Mouse (Mus musculus) embryonic facial prominence, embryonic 14.5 days (tissue): ENCODE measurements at regions not wholly inside any gene's neighbourhood (a gene's known extent, or its start where the extent isn't known, plus 50 kb on each side); places are given as distances from the start of the nearest gene placed in this dataset. TPM values are rescaled to one million over a fixed set of nuclear protein-coding genes. Genes with fewer than 3 reads are reported as not detected.

Experiments used
- ATAC-seq: fragments of 200-750 bp; cut with Nextera tagmentation; 2 replicates; pipeline ENCODE4 v1.8.0; 2017; ENCODE audit warnings: low read depth, moderate number of reproducible peaks, moderate TSS enrichment
- DNase-seq: peaks from one replicate; pipeline ENCODE4 v3.0.0-alpha.2; 2015; ENCODE audit warnings: low spot score
- H3K27ac ChIP-seq: fragments of 300-500 bp; sonication (generic); replicated peaks from 2 replicates; pipeline ENCODE4 v1.5.1; 2014; ENCODE audit warnings: low read depth, mild to moderate bottlenecking, low read length, moderate library complexity
- H3K27me3 ChIP-seq: fragments of 300-500 bp; sonication (generic); replicated peaks from 2 replicates; pipeline ENCODE4 v1.6.1; 2014; ENCODE audit warnings: low read length; ENCODE audit not compliant: control insufficient read depth, insufficient read depth
- H3K36me3 ChIP-seq: fragments of 300-500 bp; sonication (generic); 2 replicates; pipeline ENCODE4 v1.6.1; 2014; ENCODE audit warnings: low read length, mixed read lengths; ENCODE audit not compliant: control insufficient read depth, insufficient read depth
- H3K4me1 ChIP-seq: fragments of 300-500 bp; sonication (generic); 2 replicates; pipeline ENCODE4 v1.6.1; 2014; ENCODE audit warnings: antibody characterized with exemption, low read length; ENCODE audit not compliant: control insufficient read depth, insufficient read depth
- H3K4me2 ChIP-seq: fragments of 300-500 bp; sonication (generic); 2 replicates; pipeline ENCODE4 v1.6.1; 2014; ENCODE audit warnings: low read depth, mild to moderate bottlenecking, low read length, moderate library complexity, mixed read lengths
- H3K4me3 ChIP-seq: fragments of 300-500 bp; sonication (generic); 2 replicates; pipeline ENCODE4 v1.5.1; 2014; ENCODE audit warnings: low read depth, mild to moderate bottlenecking, low read length
- H3K9ac ChIP-seq: fragments of 300-500 bp; sonication (generic); 2 replicates; pipeline ENCODE4 v1.6.1; 2014; ENCODE audit warnings: low read depth, mild to moderate bottlenecking, low read length, moderate library complexity, mixed read lengths
- H3K9me3 ChIP-seq: fragments of 300-500 bp; sonication (generic); 2 replicates; pipeline ENCODE4 v1.6.1; 2016; ENCODE audit warnings: low read length; ENCODE audit not compliant: control insufficient read depth
- WGBS: fragments of 180-500 bp; shearing (Covaris S2); extraction: QIAGEN DNeasy Blood & Tissue Kit; methylation state at CpG from one replicate; pipeline ENCODE4 v1.1.7; 2014; 5-methylcytosine and 5-hydroxymethylcytosine counted together
- microRNA-seq: library from miRNA; unstranded; fragments of <30 nt; microRNA quantifications from one replicate; pipeline ENCODE4, GENCODE M21; 2016; ENCODE audit warnings: borderline number of aligned reads

DNA sequence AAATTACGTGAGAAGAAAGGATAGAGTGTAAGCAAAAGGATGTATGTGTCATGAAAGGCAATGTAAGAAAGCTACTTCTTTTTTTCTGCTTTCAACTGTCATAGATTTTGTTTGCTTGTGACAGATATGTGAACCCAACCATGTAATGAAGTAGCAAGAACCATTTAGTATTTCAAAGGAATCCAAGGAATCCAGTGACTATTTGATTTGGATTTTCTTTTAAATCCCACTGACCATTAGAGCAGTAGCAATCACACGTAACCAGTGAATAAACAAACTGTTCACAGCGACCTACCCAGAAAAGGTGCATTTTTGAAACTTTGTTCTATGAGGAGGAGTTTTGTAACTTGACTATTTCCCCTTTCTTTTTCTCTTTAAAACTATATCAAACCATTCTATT is 981.2 kb upstream of the Luzp2 start:
- no peak overlapping the region for H3K27ac ChIP-seq
- 59% methylated on average over 3 of the region's 3 CpGs for WGBS
- H3K27me3 ChIP-seq = no peaks in the 10 kb centered on the region
- ATAC-seq = no peak
- H3K4me3 ChIP-seq = no peak overlapping the region
- no peak overlapping the region for H3K9ac ChIP-seq
- no peaks in the 10 kb centered on the region for H3K36me3 ChIP-seq
- no peak for DNase-seq
- H3K4me1 ChIP-seq = no peaks in the 10 kb centered on the region
- no peak overlapping the region for H3K4me2 ChIP-seq
- H3K9me3 ChIP-seq = no peaks in the 10 kb centered on the region

GRCm38 (mm10) chr7:53872480-53873200 is 962.7 kb upstream of the Luzp2 start:
- no peak for ATAC-seq
- Histone ChIP-seq H3K4me1 (no peaks in the 10 kb centered on the region), H3K4me3 (no peak overlapping the region), H3K4me2 (no peak overlapping the region), H3K27me3 (no peaks in the 10 kb centered on the region), H3K9ac (no peak overlapping the region), H3K36me3 (no peaks in the 10 kb centered on the region), H3K9me3 (no peaks in the 10 kb centered on the region), H3K27ac (no peak overlapping the region)
- 71% methylated on average over 2 of the region's 2 CpGs for WGBS
- DNase-seq = no peak

DNA sequence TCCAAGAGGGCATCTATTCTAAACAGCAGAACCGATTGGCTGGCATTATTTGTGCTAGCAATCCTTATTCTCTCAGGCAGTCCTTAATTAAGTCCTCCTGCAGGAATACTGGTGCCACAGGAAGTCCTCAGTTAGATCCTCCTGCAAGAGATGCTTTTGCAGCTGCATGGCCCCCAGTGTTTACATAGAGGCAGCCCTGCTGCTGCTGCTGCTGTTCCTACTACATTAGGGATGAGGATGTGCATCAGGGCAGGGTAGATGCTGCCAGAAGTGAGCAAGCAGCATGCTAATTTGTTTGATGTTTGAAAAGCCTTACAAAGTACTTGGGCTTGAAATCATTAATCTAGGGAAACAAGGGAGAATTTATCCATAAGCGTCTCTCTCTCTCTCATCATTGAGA is 922.3 kb upstream of the Luzp2 start:
- H3K4me3 ChIP-seq = no peak overlapping the region
- H3K9ac ChIP-seq = no peak overlapping the region
- no peak overlapping the region for H3K27ac ChIP-seq
- no peaks in the 10 kb centered on the region for H3K27me3 ChIP-seq
- ATAC-seq (peak; percentile 57; the same call in 1 of the 2 replicates), DNase-seq (no peak)
- H3K9me3 ChIP-seq = no peaks in the 10 kb centered on the region
- H3K4me2 ChIP-seq = no peak overlapping the region
- no peaks in the 10 kb centered on the region for H3K36me3 ChIP-seq
- H3K4me1 ChIP-seq = no peaks in the 10 kb centered on the region
- 28% methylated on average over 2 of the region's 2 CpGs for WGBS

GRCm38 (mm10) chr7:53955654-53956053 is 879.6 kb upstream of the Luzp2 start:
- WGBS = 75% methylated on average over 1 of the region's 1 CpGs
- no peak overlapping the region for H3K4me2 ChIP-seq
- no peaks in the 10 kb centered on the region for H3K9me3 ChIP-seq
- ATAC-seq (no peak), DNase-seq (no peak)
- no peak overlapping the region for H3K4me3 ChIP-seq
- H3K4me1 ChIP-seq = no peaks in the 10 kb centered on the region
- no peaks in the 10 kb centered on the region for H3K27me3 ChIP-seq
- H3K27ac ChIP-seq = no peak overlapping the region
- no peak overlapping the region for H3K9ac ChIP-seq
- no peaks in the 10 kb centered on the region for H3K36me3 ChIP-seq

- H3K4me3 ChIP-seq = no peak overlapping the region
- no peaks in the 10 kb centered on the region for H3K4me1 ChIP-seq
- H3K27ac ChIP-seq = no peak overlapping the region
- H3K36me3 ChIP-seq = no peaks in the 10 kb centered on the region
- ATAC-seq = no peak
- DNase-seq = no peak
- no peak overlapping the region for H3K9ac ChIP-seq
- no peaks in the 10 kb centered on the region for H3K9me3 ChIP-seq
- no peak overlapping the region for H3K4me2 ChIP-seq
- no peaks in the 10 kb centered on the region for H3K27me3 ChIP-seq
Observed at GRCm38 (mm10) chr7:53975480-53975879, 859.8 kb upstream of the Luzp2 start.

DNA sequence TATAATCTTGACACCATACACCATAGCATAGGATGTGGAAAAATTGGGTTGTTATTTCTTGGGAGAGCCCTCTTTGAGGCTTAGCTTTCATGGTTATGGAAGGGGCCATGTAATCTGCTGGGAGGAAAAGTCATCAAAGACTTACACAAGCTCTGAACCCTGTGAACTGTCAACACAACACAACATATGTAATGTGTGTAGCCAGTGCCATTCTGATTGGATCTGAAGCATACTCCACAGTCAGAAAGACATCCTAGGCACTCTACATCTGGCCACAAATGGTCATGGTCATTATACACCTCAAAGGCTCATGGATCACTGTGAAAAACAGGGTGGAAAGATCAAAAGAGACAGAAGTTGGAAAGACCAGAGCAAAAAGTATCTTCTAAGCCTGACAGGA is 839.3 kb upstream of the Luzp2 start:
- H3K4me2 ChIP-seq = no peak overlapping the region
- ATAC-seq (no peak), DNase-seq (no peak)
- H3K27ac ChIP-seq = no peak overlapping the region
- no peaks in the 10 kb centered on the region for H3K27me3 ChIP-seq
- H3K4me1 ChIP-seq = no peaks in the 10 kb centered on the region
- H3K36me3 ChIP-seq = no peaks in the 10 kb centered on the region
- no peaks in the 10 kb centered on the region for H3K9me3 ChIP-seq
- no peak overlapping the region for H3K9ac ChIP-seq
- H3K4me3 ChIP-seq = no peak overlapping the region

GRCm38 (mm10) chr7:54008684-54009083 is 826.6 kb upstream of the Luzp2 start:
- Histone ChIP-seq H3K9me3 (no peaks in the 10 kb centered on the region), H3K4me3 (no peak overlapping the region), H3K4me2 (no peak overlapping the region), H3K9ac (no peak overlapping the region), H3K27me3 (no peaks in the 10 kb centered on the region), H3K36me3 (no peaks in the 10 kb centered on the region), H3K27ac (no peak overlapping the region), H3K4me1 (no peaks in the 10 kb centered on the region)
- no peak for ATAC-seq
- WGBS = 69% methylated on average over 3 of the region's 3 CpGs
- no peak for DNase-seq

Small RNA genes in the stretch of these regions (microRNA-seq; reads per million reads assigned to microRNA genes)
- gene Gm27921 (not detected), gene Mir6238 (not detected)
